Mouse (Mus musculus) urinary bladder, postnatal 36 days (tissue): ENCODE measurements around the gene Fgfbp3.
"Not testable (repeated sequence)": the region's sequence is repeated elsewhere in the genome, so short reads cannot be mapped to it uniquely, and the experiment has no call there.

Source experiments
- DNase-seq, 2 experiments: peaks; one replicate each; pipeline ENCODE4 v3.0.0; 2022; ENCODE audit warnings: low spot score in 2 of 2, mixed read lengths in 1 of 2

Fgfbp3 gene

GRCm38 (mm10) chr19:36910424-36911045, 8.9 kb downstream of the Fgfbp3 start:
- DNase-seq: no peak

- peak in 1 of 2 experiments; percentile 52 for DNase-seq
These were observed 9.6 kb downstream of the Fgfbp3 start for GRCm38 (mm10) chr19:36909676-36910292.

GRCm38 (mm10) chr19:36909150-36909549, 10.3 kb downstream of the Fgfbp3 start:
- no peak for DNase-seq

GRCm38 (mm10) chr19:36904211-36905007, 15.0 kb downstream of the Fgfbp3 start:
- DNase-seq: peak in 1 of 2 experiments; percentile 9

GRCm38 (mm10) chr19:36903377-36903776, 16.0 kb downstream of the Fgfbp3 start:
- no peak for DNase-seq

GRCm38 (mm10) chr19:36897778-36898177, 21.6 kb downstream of the Fgfbp3 start:
- DNase-seq: no peak

GRCm38 (mm10) chr19:36896791-36897569, 22.4 kb downstream of the Fgfbp3 start:
- DNase-seq: no peak

- DNase-seq: no peak
These were observed 27.7 kb downstream of the Fgfbp3 start for GRCm38 (mm10) chr19:36891746-36892145.

- no peak for DNase-seq
These were observed 31.7 kb downstream of the Fgfbp3 start for GRCm38 (mm10) chr19:36887706-36888105.

GRCm38 (mm10) chr19:36886316-36886715, 33.1 kb downstream of the Fgfbp3 start:
- DNase-seq: no peak

GRCm38 (mm10) chr19:36883119-36883518, 36.3 kb downstream of the Fgfbp3 start:
- DNase-seq: no peak

GRCm38 (mm10) chr19:36878743-36879495, 40.5 kb downstream of the Fgfbp3 start:
- DNase-seq: no peak

GRCm38 (mm10) chr19:36877329-36877728, 42.1 kb downstream of the Fgfbp3 start:
- DNase-seq: no peak

GRCm38 (mm10) chr19:36874651-36875050, 44.8 kb downstream of the Fgfbp3 start:
- no peak for DNase-seq

GRCm38 (mm10) chr19:36868675-36869074, 50.7 kb downstream of the Fgfbp3 start:
- not testable (repeated sequence) for DNase-seq
